Mouse (Mus musculus) frontal cortex, adult (tissue): Measurements from ENCODE around the gene Notch2.

Source experiments
- ATAC-seq: cut with Nextera tagmentation; 2 replicates; pipeline ENCODE4 v1.9.2; 2017; ENCODE audit warnings: mild to moderate bottlenecking, moderate library complexity, mixed read lengths; ENCODE audit not compliant: low TSS enrichment

The Notch2 gene

DNA sequence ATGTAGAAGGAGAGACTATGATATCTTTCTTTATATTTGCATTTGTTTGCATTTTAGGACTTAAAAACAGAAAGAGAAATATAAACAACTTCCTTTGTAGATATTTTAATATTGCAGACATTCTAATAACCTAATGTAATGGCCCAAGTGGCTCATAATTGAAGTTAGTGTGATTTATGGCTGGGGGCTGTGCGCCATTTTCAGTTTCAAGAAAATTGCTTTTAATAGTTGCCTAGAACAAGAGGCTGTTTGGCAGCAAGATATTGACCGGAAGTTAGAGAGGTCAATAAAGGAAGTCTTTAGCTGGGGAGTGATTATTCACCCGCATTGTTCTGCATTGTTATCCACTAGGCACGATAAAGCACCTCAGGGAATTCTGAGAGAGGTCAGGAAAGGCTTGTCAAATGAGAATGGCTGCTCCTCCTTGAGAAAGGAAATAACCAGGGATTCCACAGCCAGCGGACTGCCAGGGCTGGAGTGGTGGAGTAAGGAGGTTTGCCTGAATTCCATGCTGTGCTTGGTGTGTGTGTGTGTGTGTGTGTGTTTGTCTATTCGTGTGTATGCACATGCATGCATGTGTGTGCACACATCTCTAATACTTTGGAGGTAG is 61.4 kb downstream of the Notch2 start:
- ATAC-seq = no peak

DNA sequence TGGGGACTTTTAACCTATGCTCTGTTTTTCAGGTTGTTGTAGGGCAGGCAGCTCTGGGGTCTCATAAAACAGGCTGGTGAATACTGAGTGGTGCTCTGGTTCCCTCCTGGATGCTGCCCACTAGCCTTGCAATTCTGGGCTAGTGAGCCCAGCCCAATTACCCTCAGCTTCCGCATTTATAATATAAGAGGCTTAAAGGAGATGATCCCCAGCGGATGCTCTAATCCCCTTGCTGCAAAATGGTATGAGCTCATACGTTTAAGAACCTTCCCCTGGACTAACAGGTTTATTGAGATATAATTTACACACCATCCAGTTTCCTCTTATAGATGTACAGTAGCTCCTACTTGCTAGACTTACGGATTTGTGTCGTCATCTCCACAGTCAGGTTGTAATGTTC is 64.5 kb downstream of the Notch2 start:
- ATAC-seq = no peak

DNA sequence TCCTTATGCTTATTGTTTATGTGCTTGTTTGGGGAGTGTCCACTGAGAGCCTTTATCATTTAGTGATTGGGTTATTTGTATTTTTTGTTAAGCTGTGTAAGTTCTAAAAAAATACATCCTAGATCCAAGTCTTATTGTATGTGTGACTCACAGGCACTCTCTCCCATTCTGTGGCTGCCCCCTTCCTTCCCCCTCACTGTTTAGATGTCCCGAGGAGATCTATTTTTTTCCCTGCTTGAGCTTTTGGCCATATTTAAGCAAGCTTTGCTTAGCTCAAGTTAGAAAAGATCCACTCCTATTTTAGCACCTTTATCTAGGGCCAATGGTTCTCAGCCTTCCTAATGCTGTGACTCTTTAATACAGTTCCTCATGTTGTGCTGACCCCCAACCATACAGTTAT is 65.5 kb downstream of the Notch2 start:
- ATAC-seq = peak; percentile 76; the same call in 1 of the 2 replicates

DNA sequence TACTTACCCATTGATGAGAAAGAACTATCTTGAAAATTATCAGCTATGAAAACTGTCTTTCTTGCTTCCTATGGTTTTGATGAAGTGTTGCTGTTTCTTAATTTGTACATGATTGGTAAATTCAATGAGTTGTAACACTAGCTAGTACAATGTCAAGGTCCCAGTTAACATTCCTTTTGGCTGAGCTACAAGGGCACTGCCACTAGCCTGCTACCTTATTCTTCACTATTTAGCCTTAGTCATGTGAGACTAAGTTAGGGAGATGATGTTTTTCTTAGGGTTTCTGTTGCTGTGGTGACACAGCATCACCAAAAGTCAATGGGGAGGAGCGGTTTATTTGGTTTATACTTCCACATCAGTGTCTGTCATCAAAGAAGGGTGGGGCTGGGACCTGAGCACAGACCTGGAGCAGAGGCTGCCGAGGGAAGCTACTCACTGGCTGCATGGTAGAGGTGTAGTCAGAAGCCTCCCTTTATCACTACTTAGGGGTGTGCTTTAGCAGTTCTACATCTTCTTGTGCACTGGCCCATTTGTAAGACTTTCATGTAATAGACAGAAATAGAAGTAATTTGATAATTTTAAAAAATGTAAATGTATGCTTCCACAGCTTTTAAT is 66.4 kb downstream of the Notch2 start:
- no peak for ATAC-seq

DNA sequence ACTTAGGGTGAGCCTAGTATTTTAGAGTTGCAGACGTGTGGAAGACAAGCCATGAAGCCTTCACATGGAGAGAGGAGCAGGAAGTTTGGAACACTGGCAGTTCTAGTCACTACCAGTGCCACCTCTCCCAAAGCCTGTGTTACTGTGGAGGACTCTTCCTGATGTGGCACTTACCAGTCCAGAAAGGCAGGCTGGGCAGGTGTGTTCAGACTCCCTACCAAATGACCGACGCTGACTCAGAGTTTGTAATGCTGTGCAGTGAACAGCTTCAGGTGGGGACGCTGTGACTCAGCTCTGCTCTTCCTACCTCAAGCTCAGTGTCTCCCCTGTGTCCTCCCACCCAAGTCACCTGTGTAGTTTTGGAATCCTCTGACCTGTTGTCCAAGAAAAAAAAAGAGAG is 67.3 kb downstream of the Notch2 start:
- no peak for ATAC-seq

DNA sequence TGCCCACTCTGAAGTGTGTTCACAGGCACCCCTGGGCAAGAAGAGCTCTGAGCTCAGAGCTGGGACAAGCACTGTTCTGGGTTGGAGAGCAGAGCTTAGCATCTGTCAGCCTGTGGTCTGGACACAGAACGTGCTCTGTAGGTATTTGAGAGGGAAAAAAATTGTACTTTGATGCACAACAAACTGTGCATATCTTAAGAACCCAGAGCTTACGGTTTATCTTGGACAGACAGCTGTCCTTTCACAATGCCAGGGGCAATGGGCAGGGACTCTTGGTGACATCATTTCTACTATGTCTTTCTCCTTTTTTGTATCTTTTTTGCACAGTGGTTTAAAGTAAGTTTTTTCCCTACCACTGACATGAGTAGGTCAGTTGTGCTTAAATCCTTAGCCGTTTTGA is 68.9 kb downstream of the Notch2 start:
- ATAC-seq = no peak

DNA sequence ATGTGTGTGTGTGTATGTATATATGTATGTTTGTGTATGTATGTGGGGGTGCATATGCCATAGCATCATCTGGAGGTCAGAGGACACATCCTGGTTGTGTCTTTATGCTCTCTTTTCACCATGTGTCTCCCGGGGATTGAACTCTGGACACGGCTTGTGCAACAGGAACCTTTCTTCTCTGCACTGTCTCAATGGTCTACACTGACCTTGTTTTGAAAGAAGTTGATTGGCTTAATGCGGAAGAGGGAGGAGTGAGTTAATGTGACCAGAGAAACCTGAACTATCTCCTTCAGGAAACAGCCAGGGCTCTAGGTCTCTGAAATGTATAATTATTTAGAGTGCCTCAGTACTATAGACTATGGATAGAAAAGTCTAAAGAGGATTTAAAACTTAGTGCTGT is 69.6 kb downstream of the Notch2 start:
- ATAC-seq = no peak

DNA sequence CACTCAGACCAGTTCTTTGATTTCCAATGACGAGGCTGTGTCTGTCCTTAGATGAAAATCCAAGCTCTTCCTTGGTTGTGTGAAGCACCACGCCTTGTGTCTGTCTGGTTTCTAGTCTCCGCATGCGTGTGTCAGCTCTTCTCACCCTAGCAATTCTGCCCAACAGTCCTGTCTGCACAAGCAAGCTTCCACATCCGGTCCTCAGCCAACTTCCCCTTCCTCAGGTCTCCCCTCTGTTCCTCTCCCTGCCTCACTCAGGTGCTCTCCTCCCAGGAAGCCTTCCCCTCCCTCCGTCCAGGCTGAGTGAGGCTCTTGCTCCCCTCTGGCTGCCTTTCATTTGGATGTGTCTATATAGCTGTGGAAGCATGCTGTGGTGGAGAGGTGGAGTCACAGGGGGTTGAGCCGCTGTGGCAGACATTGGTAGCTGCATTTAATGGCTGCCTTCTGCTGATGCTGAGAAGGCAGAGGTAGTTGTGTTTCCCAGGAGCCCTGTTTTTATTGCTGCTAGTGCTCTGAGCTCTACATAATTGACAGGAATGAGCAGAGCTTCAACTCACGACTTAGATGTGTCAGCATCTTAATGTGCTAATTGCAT is 70.8 kb downstream of the Notch2 start:
- no peak for ATAC-seq

DNA sequence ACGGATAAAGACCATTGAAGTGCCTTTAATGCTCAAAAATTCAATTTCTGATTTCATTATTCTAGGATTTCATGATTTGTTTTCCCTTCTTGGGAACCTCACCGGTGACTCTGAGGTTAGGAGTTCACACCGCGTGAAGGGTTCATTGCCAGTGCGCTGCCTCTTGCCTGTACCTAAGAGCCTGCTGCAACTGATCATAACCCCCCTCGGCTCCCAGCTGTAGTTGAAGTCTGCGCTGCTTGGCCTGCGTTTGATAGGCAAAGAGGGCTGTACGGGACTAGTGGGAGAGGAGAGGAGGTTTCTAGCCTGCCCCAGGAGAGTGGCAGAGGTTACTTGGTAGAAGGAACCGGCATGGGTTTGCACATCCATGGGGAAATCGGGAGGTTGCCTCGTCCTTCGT is 71.5 kb downstream of the Notch2 start:
- ATAC-seq = no peak

DNA sequence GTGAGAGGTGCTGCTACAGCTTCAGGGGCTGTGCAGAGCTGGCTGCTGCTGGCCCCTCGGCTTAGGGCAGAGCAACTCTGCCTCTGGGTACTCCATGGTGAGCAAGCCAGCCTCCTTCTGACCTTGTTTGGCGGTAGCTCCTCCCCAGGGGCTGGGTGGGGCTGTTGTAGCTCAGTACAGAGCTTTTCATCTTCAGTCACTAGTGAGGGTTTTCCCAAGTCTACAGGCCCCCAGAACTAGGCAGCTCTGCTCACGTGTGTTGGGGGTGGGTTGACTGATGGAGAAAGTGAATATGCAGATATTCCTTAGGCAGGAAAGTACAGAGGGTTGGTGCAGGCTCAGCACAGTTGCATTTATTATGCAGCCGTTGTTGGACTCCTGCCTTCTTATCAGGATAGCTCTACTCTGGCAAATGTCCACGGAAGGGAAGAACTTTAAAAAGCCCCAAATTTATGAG is 72.5 kb downstream of the Notch2 start:
- ATAC-seq = no peak

DNA sequence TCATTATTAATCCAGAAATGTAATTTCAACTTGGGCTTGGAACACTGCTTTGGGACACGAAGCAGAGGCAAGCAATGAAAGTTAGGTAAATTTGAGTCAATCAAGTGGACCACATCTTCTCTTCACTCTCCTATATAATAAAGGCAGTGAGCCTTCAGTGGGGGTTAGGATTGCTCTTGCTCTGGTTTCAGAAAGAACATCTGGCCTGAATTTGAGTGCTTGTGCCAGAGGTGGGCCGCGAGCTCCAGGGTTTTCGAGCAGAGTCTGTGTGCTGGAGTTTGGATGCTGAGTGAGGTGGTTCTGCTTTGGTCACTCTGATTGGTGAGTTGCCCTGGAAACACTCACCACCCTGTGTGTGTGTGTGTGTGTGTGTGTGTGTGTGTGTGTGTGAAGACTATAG is 73.1 kb downstream of the Notch2 start:
- ATAC-seq = no peak

DNA sequence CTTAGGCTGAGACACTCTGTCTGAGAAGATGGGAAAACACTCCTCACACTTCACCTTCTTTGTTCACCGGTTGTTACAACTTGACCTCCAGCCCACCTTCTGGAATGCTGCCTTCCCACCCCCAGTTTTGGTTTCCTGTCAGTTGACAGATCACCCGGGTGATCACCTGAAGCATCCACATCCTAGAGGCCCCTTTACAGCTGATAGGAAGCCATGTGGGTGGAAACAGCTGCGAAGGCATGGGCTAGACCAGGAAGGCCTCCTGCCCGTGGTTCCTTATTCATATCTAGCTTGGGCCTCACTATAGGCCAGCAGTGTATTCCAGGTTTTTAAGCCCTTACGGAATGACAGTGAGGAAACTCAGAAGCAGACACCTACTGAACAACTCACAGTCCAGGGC is 73.5 kb downstream of the Notch2 start:
- no peak for ATAC-seq

DNA sequence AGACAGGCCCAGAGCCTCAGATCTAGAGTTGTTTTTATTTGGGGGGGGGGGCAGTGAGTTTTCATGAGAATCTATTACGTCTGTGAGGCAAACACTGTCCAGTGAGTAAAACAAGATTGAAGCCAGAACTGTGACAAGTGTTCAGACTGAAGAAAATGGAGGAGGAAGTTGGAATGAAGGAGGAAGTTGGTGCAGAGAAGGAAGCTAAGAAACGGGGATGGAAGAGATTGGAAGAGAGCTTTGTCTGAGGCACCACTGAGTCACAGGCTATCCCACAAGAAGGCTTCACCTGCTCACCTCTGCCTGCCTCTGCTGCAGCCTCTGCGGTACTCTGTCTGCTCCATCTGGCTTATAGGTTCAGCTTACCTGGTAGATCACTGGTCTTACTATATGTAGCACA is 74.2 kb downstream of the Notch2 start:
- ATAC-seq = no peak

DNA sequence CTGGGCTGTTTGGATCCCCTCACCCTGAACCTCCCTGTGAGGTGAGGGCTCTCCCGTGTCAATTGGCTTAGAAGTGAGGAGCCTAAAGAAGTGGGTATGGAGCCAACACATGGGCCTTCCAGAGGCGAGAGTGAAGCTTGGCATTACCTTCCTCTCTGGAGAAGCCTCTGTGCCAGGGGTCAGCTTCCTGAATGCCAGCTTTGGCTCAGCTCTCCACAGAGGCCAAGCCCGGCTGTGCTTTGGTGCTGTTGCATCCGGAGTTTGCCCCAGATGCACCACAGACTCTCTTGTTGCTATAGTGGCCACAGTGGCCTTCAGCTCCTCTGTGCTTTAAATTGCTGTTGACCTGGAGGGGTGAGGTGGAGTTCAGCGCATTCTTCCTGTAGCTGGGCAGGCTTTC is 76.4 kb downstream of the Notch2 start:
- ATAC-seq = peak; percentile 36

DNA sequence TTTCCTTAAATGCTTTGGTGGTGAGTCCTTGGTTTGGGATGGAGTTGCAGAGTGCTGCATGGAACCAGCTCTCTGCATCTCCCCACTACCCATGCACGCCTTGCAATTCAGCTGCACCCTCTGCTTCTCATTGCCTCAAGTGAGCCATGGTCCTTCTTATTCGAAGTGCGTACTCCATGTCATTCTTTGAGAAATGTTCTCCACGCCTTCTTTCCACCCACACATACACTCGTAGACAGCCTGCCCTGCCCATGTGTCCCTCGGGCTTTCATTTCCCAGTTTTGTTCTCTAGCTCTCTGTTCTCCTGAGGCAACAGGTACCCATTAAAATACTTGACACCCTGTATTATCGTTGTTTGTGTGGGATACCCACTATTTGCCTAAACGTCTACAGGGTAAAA is 76.8 kb downstream of the Notch2 start:
- ATAC-seq = no peak

DNA sequence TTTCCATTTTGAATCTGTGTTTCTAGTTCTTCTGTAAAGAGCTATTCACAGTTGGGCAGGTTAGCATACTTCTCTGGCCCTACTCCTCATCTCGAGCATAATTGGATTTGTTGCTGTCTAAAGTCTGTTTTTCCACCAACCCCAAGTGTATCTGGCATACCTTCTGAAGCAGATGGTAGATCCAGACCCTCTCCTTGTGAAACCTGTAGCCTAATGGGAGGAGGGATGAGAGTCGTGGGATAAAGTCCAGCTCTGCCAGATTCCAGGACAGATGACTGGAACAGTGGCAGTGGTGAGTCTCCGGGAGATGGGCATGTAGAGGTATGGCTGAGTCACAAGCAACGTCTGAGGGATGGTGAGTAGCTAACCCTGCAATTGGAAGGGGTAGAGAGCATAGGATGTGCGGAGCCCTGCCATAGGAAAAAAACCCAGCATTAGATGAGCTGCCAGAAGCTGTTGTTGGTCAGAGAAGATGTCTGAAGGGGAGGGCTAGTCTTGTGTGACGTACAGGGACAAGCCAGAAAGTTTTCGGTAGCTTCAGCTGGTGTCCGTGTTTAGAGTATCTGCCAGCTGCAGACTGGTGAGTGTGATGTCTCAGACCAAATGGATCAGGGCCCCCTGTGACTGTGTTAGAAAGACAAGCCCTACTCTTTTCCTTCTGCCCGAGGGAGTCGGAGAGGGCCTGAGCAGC is 79.5 kb downstream of the Notch2 start:
- no peak for ATAC-seq

DNA sequence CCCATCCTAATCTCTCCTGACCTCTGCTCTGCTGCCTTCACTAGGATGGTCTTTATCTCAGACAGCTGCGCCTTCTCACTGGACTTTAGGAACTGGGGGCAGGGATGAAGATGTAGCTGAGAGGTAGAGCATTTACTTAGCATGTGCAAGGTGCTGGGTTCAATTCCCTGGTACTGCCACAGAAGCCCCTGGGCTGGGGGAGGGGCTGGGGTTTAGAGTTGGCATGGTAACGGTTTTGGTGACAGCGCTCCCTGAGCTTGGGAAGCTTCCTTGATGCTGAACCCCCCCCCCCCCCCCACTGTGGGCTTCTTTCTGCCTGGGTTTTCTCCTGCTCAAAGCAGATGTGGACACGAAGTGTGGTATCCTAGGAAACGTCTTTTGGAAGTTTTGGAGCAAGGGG is 80.6 kb downstream of the Notch2 start:
- no peak for ATAC-seq

DNA sequence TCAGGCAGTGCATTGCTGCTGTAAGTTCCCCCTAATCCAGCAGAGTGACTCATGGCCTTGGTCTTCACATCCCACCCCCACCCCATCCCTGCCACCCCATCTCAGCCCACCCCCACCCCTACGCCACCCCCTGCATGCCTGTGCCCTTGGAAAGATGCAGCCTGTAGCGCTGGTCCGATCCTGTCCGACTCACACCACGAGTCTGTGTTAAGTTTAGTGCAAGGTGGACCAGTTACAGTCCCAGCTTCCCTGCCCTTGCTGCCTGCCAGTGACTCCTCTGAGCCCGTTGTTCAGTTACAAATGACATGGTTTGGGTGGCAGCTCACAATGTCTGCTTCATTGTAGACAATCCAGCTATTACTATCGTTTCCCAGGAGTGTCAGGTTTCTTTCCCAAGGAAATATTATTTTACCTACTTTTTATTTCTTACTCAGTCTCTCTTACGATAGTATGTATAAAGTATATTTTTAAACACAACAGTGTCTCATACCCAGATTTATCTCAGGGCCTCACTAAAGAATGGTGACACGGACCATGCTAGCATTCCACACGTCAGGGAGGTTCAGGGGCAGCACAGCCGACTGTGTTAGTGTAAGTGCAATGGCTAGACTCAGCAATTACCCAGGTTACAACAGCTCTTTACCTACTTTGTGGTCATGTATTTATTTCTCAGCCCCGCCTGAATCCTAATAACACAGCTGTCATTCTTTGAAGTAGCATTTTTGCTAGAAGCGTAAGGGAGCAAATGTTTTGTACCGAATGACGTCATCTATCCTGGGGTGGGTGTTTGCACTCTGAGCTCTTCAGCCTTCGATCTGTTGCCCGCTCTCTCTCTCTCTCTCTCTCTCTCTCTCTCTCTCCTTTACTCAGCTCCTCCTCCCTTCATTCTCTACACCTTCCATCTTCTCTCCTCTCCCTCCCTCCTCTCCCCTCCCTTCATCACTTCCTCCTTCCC is 81.6 kb downstream of the Notch2 start:
- no peak for ATAC-seq

DNA sequence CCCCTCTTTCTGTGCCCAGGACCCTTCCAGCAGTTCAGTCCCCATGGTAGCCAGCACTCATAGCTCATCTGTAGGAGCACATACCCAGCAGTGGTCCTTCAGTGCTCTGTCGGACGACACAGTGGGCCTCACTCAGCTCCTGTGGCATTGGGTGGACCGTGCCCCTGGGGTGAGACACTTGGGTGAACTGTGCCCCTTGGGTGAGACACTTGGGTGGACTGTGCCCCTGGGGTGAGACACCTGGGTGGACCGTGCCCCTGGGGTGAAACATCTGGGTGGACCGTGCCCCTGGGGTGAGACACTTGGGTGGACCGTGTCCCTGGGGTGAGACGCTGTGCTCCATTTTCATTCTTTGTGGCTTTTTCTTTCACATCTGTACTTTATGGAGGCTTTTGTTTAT is 83.7 kb downstream of the Notch2 start:
- ATAC-seq = no peak

DNA sequence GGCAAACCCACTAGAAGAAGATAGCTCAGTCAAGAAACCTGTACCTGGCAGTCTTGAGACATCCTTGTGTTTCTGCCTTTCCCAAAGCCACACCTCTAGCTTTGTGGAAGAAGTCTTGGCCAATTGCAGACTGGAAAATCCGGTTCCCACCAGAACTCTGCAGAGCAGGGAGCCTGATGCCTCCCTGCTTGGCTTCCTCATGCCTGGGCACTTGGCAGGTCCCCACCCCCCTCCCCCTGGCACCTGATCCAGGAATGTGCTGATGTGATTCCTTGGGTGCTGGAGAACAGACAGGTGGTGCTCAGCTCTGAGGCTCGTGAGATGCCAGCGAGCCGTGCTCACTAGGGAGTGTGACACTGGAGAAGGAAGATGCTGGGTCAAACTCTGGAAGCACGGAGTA is 85.3 kb downstream of the Notch2 start:
- ATAC-seq = no peak

DNA sequence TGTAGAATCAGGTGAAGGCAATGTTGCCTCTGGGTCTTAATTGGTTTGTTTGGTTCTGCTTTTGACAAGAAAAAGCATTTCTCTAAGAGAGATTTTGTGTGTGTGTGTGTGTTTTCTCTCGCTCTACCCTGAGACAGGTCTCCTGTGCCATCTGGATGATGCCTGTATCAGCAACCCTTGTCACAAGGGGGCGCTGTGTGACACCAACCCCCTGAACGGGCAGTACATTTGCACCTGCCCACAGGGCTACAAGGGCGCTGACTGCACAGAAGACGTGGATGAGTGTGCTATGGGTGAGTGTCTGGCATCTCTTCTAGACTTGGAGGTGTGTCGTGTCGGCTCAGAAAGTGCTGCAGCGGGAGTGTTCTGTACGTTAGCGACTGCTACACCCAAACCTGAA is 86.0 kb downstream of the Notch2 start:
- ATAC-seq = no peak

DNA sequence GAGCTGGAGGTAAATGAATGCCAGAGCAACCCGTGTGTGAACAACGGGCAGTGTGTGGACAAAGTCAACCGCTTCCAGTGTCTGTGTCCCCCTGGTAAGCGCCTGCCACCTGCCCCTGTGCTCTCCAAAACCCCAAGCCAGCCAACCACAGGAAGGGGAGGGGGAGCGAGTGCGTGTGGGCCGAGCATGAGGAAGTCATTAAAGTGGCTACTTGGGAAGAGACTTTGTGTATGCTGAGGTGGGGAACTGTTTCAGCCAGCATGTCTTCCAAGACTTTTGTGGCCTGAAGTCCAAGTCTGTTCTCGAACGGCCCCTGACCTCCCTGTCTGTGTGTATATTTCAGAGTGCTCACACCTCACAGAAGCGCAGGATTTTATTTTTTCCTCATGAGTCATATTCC is 88.2 kb downstream of the Notch2 start:
- ATAC-seq = no peak
